Mouse (Mus musculus) heart, embryonic 11.5 days (tissue): ENCODE results near the gene Senp7. TPM values are rescaled to one million over a fixed set of nuclear protein-coding genes. Genes with fewer than 3 reads are reported as not detected.

Source experiments
- ATAC-seq: fragments of 200-750 bp; cut with Nextera tagmentation; replicated peaks from 2 replicates; pipeline ENCODE4 v1.8.0; 2017; ENCODE audit warnings: moderate library complexity; ENCODE audit not compliant: insufficient number of reproducible peaks, low FRiP score, low TSS enrichment
- H3K27ac ChIP-seq: fragments of 300-500 bp; sonication (generic); 2 replicates; pipeline ENCODE4 v1.5.1; 2014; ENCODE audit warnings: mild to moderate bottlenecking, low read depth, low read length
- H3K27me3 ChIP-seq: fragments of 300-500 bp; sonication (generic); 2 replicates; pipeline ENCODE4 v1.6.1; 2014; ENCODE audit warnings: mild to moderate bottlenecking, low read length, mixed read lengths; ENCODE audit not compliant: control insufficient read depth, insufficient read depth
- H3K36me3 ChIP-seq: fragments of 300-500 bp; sonication (generic); 2 replicates; pipeline ENCODE4 v1.6.1; 2014; ENCODE audit warnings: mild to moderate bottlenecking, low read length, moderate library complexity, mixed read lengths; ENCODE audit not compliant: control insufficient read depth, insufficient read depth
- H3K4me1 ChIP-seq: fragments of 300-500 bp; sonication (generic); 2 replicates; pipeline ENCODE4 v1.6.1; 2014; ENCODE audit warnings: low read length; ENCODE audit not compliant: control insufficient read depth, insufficient read depth
- H3K4me2 ChIP-seq: fragments of 300-500 bp; sonication (generic); 2 replicates; pipeline ENCODE4 v1.6.1; 2014; ENCODE audit warnings: mild to moderate bottlenecking, moderate library complexity
- H3K4me3 ChIP-seq: fragments of 300-500 bp; sonication (generic); 2 replicates; pipeline ENCODE4 v1.5.1; 2014; ENCODE audit warnings: low read depth, low read length
- H3K9ac ChIP-seq: fragments of 300-500 bp; sonication (generic); 2 replicates; pipeline ENCODE4 v1.6.1; 2014; ENCODE audit warnings: mild to moderate bottlenecking, low read depth, low read length, moderate library complexity
- H3K9me3 ChIP-seq: fragments of 300-500 bp; sonication (generic); replicated peaks from 2 replicates; pipeline ENCODE4 v1.6.1; 2016; ENCODE audit warnings: low read length; ENCODE audit not compliant: control insufficient read depth
- WGBS: fragments of 180-500 bp; shearing (Covaris S2); extraction: QIAGEN DNeasy Blood & Tissue Kit; methylation state at CpG from one replicate; pipeline ENCODE4 v1.1.7; 2014; ENCODE audit not compliant: insufficient replicate concordance; 5-methylcytosine and 5-hydroxymethylcytosine counted together
- polyA plus RNA-seq: library from polyadenylated mRNA; unstranded; fragments of >200 nt; fragmentation: Nextera tagmentation; extraction: Ambion mirVana; gene quantifications from 2 replicates; pipeline ENCODE4 v1.2.1, GENCODE M21; 2014

Gene Senp7
- polyA plus RNA-seq, 1 experiment from 2014 or later: 24.8 TPM

- H3K27ac ChIP-seq: peak overlapping the region; percentile 67
- WGBS: 76% methylated on average over 1 of the region's 1 CpGs
- H3K4me2 ChIP-seq: peak overlapping the region; percentile 65; the same call in 1 of the 2 replicates
- no peak overlapping the region for H3K4me3 ChIP-seq
- H3K9ac ChIP-seq: no peak overlapping the region
- H3K36me3 ChIP-seq: no peaks in the 10 kb centered on the region
- H3K27me3 ChIP-seq: no peaks in the 10 kb centered on the region
- H3K4me1 ChIP-seq: no peaks in the 10 kb centered on the region
- H3K9me3 ChIP-seq: no peaks in the 10 kb centered on the region
- peak; percentile 58 for ATAC-seq
Measured at GRCm38 (mm10) chr16:56074122-56074521, 26.0 kb downstream of the Senp7 start.

DNA sequence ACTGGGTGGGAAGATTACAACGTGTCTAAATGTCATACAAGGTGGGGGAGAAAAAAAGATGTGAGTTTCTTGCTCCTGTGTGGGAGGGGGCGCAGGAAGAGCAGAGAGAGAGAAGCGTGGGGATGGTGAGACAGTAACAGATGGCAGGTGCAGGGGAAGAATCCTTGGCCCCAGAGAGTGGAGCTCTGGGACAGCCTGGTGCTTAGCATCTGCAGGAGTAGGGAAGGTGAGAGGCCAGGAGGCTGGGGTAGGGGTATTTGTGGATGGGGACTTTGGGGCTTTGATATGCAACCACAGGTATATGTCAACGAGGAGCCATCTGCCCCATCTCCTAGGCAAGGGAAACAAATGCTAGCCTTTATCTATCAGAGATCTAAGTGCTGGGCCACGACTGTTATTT, 26.4 kb downstream of the Senp7 start:
- no peak overlapping the region for H3K4me3 ChIP-seq
- H3K9me3 ChIP-seq: no peaks in the 10 kb centered on the region
- H3K9ac ChIP-seq: no peak overlapping the region
- WGBS: 73% methylated on average over 5 of the region's 5 CpGs
- ATAC-seq: no peak; the same call in 1 of the 2 replicates
- H3K4me1 ChIP-seq: no peaks in the 10 kb centered on the region
- peak overlapping the region; percentile 67 for H3K27ac ChIP-seq
- no peaks in the 10 kb centered on the region for H3K36me3 ChIP-seq
- peak overlapping the region; percentile 65; the same call in 1 of the 2 replicates for H3K4me2 ChIP-seq
- H3K27me3 ChIP-seq: no peaks in the 10 kb centered on the region

- H3K36me3 ChIP-seq: no peaks in the 10 kb centered on the region
- H3K4me1 ChIP-seq: no peaks in the 10 kb centered on the region
- no peaks in the 10 kb centered on the region for H3K9me3 ChIP-seq
- peak; percentile 74 for ATAC-seq
- under 1% methylated on average over 42 of the region's 66 CpGs for WGBS
- H3K4me2 ChIP-seq: peak overlapping the region; percentile 65
- peak overlapping the region; percentile 86 for H3K4me3 ChIP-seq
- peak overlapping the region; percentile 78 for H3K9ac ChIP-seq
- H3K27me3 ChIP-seq: no peaks in the 10 kb centered on the region
- H3K27ac ChIP-seq: peak overlapping the region; percentile 86
Measured at GRCm38 (mm10) chr16:56075222-56076111, 27.3 kb downstream of the Senp7 start.

- Histone ChIP-seq H3K4me3 (peak overlapping the region; percentile 86), H3K4me1 (no peaks in the 10 kb centered on the region), H3K36me3 (no peaks in the 10 kb centered on the region), H3K27ac (peak overlapping the region; percentile 86), H3K9me3 (no peaks in the 10 kb centered on the region), H3K4me2 (peak overlapping the region; percentile 65), H3K9ac (peak overlapping the region; percentile 78), H3K27me3 (no peaks in the 10 kb centered on the region)
- ATAC-seq: no peak
- WGBS: 15% methylated on average over 11 of the region's 11 CpGs
Measured at GRCm38 (mm10) chr16:56076121-56076869, 28.2 kb downstream of the Senp7 start.

DNA sequence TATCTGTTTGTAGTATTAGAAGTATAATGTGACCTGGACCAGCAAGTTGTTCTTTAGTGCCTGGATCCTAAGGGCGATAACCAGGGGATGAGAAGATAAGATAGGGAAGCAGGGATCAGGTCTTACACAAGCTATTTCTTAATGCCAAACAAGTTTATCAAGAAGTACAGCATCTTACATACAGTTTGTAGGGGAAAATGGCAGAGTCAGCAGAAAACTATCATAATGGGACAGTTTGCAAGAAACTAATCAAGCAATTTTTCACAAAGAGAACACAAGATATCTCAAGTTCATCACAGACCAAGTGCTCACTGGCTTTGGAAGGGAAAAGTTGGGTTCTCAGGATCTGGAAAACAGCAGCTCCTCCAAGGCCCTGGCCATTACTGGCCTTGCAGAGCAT, 31.3 kb downstream of the Senp7 start:
- Histone ChIP-seq H3K4me1 (no peaks in the 10 kb centered on the region), H3K4me2 (no peak overlapping the region), H3K9ac (no peak overlapping the region), H3K9me3 (no peaks in the 10 kb centered on the region), H3K36me3 (no peaks in the 10 kb centered on the region), H3K27ac (no peak overlapping the region), H3K4me3 (no peak overlapping the region), H3K27me3 (no peaks in the 10 kb centered on the region)
- WGBS: 88% methylated on average over 1 of the region's 1 CpGs
- no peak for ATAC-seq

DNA sequence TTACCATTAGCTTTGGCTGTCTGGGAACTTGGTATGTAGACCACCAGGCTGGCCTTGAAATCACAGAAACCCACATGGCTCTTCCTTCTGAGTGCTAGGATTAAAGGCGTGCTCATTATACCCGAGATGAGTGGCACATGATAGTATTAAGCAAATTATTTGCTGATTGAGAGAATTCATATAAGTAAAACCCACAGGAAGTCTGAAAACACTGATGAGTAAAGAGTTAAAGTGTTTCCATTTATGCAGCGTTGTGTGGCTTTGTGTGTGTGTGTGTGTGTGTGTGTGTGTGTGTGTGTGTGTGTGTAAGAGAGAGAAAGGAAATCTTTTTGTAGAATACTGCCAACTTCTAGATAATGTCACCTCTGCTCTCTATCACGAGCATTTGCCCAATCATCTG, 33.6 kb downstream of the Senp7 start:
- WGBS: 79% methylated on average over 4 of the region's 4 CpGs
- Histone ChIP-seq H3K4me2 (no peak overlapping the region), H3K9me3 (no peaks in the 10 kb centered on the region), H3K4me1 (no peaks in the 10 kb centered on the region), H3K27me3 (no peaks in the 10 kb centered on the region), H3K4me3 (no peak overlapping the region), H3K9ac (no peak overlapping the region), H3K36me3 (no peaks in the 10 kb centered on the region), H3K27ac (no peak overlapping the region)
- ATAC-seq: no peak

DNA sequence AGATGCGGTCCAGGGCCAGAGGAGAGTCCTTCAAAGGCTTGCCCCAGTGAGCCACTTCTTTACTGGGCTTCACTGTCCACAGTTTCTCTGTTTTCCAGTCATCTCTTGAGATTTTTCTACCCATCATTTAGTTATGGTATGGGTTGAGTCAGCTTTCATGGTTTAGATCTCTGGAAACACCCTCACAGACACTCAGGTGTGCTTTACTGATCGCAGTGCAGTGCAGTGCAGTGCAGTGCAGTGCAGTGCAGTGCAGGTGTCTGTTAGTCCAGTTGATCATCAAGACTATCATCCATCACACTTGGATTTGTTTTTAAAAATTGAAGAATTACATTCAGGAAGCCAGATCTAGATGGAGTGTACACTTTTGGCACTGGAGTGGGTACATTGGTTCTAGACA, 38.2 kb downstream of the Senp7 start:
- Histone ChIP-seq H3K9ac (no peak overlapping the region), H3K4me3 (no peak overlapping the region), H3K36me3 (no peaks in the 10 kb centered on the region), H3K27me3 (no peaks in the 10 kb centered on the region), H3K27ac (no peak overlapping the region), H3K9me3 (no peaks in the 10 kb centered on the region), H3K4me2 (no peak overlapping the region), H3K4me1 (no peaks in the 10 kb centered on the region)
- ATAC-seq: no peak
- 97% methylated on average over 2 of the region's 2 CpGs for WGBS

DNA sequence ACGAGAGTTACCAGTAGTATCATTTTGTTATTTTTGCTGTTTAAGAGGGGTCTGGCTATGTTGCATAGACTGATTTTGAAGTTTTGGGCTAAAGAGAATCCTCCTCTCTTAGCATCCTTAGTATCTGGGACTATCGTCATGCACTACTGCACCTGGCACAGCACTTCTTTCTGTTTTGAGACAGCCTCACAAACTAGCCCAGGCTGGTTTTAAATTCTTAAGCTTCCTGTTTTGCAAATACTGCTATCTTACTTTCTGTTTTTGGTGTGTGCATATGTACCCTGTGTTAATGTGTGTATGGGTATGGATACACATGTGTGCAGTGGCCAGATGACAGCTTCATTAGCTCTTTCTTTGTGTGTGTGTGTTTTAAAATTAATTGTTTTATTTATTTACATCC, 42.2 kb downstream of the Senp7 start:
- no peaks in the 10 kb centered on the region for H3K27me3 ChIP-seq
- H3K4me3 ChIP-seq: no peak overlapping the region
- no peak overlapping the region for H3K4me2 ChIP-seq
- H3K9ac ChIP-seq: no peak overlapping the region
- no peaks in the 10 kb centered on the region for H3K36me3 ChIP-seq
- H3K4me1 ChIP-seq: no peaks in the 10 kb centered on the region
- ATAC-seq: no peak
- no peaks in the 10 kb centered on the region for H3K9me3 ChIP-seq
- 92% methylated on average over 2 of the region's 2 CpGs for WGBS
- no peak overlapping the region for H3K27ac ChIP-seq
